Mouse (Mus musculus): ENCODE measurements around the gene Best2. TPM values are rescaled to one million over a fixed set of nuclear protein-coding genes. Genes with fewer than 3 reads are reported as not detected.

Gene Best2
- polyA plus RNA-seq, 2 experiments, result not detected

GRCm38 (mm10) chr8:85029271-85029670, 14.9 kb upstream of the Best2 start:
- Histone ChIP-seq H3K4me3 (ENCODE audit: insufficient read depth in 1 of 2, low read depth in 2 of 2, low read length in 2 of 2) (peak overlapping the region in 1 of 2 experiments; percentile 98; a peak in 2 of 4 replicates), H3K4me2 (ENCODE audit: low read depth) (peak overlapping the region; percentile 97; the same call in 1 of the 2 replicates), H3K9me3 (ENCODE audit: control insufficient read depth, low read length) (no peaks in the 10 kb centered on the region), H3K27me3 (ENCODE audit: control insufficient read depth, insufficient read depth, low read length) (no peaks in the 10 kb centered on the region), H3K4me1 (replicated peaks; ENCODE audit: control insufficient read depth in 2 of 2, insufficient read depth in 2 of 2, low read length in 1 of 2) (peaks cover 23 to 25% of the 10 kb centered on the region in 2 experiments), H3K9ac (replicated peaks) (no peak overlapping the region), H3K27ac (no peak overlapping the region), H3K36me3 (replicated peaks; ENCODE audit: control insufficient read depth, insufficient read depth, low read depth) (peaks cover 37% of the 10 kb centered on the region)
- WGBS (ENCODE audit: insufficient replicate concordance), result 76% methylated on average over 14 of the region's 14 CpGs
- ATAC-seq (ENCODE audit: insufficient read depth), result no peak
- no peak for TF ChIP-seq CTCF (IDR thresholded peaks at IDR 0.05; ENCODE audit: low read depth)
- no peak for TF ChIP-seq EP300 (IDR thresholded peaks at IDR 0.05; ENCODE audit: low read depth)
- no peak for DNase-seq (ENCODE audit: low read depth in 3 of 3, low spot score in 3 of 3)

- no peak for TF ChIP-seq EP300 (IDR thresholded peaks at IDR 0.05; ENCODE audit: low read depth)
- no peak; the same call in 1 of the 2 replicates for TF ChIP-seq CTCF (IDR thresholded peaks at IDR 0.05; ENCODE audit: low read depth)
Measured at GRCm38 (mm10) chr8:85027922-85028321, 13.6 kb upstream of the Best2 start.

GRCm38 (mm10) chr8:85027516-85027855, 13.2 kb upstream of the Best2 start:
- ATAC-seq (ENCODE audit: insufficient read depth) (no peak), DNase-seq (ENCODE audit: low read depth in 3 of 3, low spot score in 3 of 3) (peak in 1 of 3 experiments; percentile 29)
- Histone ChIP-seq H3K4me3 (ENCODE audit: insufficient read depth in 1 of 2, low read depth in 2 of 2, low read length in 2 of 2) (peak overlapping the region; percentile 94 to 98), H3K4me2 (ENCODE audit: low read depth) (peak overlapping the region; percentile 97), H3K36me3 (replicated peaks; ENCODE audit: control insufficient read depth, insufficient read depth, low read depth) (peaks cover 32% of the 10 kb centered on the region), H3K9ac (replicated peaks) (peak overlapping the region; percentile 99), H3K4me1 (replicated peaks; ENCODE audit: control insufficient read depth in 2 of 2, insufficient read depth in 2 of 2, low read length in 1 of 2) (peaks cover 24 to 28% of the 10 kb centered on the region in 2 experiments), H3K27ac (peak overlapping the region; percentile 91), H3K9me3 (ENCODE audit: control insufficient read depth, low read length) (no peaks in the 10 kb centered on the region), H3K27me3 (ENCODE audit: control insufficient read depth, insufficient read depth, low read length) (no peaks in the 10 kb centered on the region)
- TF ChIP-seq EP300 (IDR thresholded peaks at IDR 0.05; ENCODE audit: low read depth) (no peak), CTCF (IDR thresholded peaks at IDR 0.05; ENCODE audit: low read depth) (no peak)
- 1% methylated on average over 13 of the region's 13 CpGs for WGBS (ENCODE audit: insufficient replicate concordance)

More at GRCm38 (mm10) chr8:85027922-85028321, 13.6 kb upstream of the Best2 start:
- ATAC-seq (ENCODE audit: insufficient read depth), result no peak
- H3K4me1 ChIP-seq (replicated peaks; ENCODE audit: control insufficient read depth in 2 of 2, insufficient read depth in 2 of 2, low read length in 1 of 2), result peaks cover 24 to 28% of the 10 kb centered on the region in 2 experiments
- H3K27me3 ChIP-seq (ENCODE audit: control insufficient read depth, insufficient read depth, low read length), result no peaks in the 10 kb centered on the region
- peaks cover 37% of the 10 kb centered on the region for H3K36me3 ChIP-seq (replicated peaks; ENCODE audit: control insufficient read depth, insufficient read depth, low read depth)
- DNase-seq (ENCODE audit: low read depth in 3 of 3, low spot score in 3 of 3), result peak in 1 of 3 experiments; percentile 16
- 23% methylated on average over 2 of the region's 2 CpGs for WGBS (ENCODE audit: insufficient replicate concordance)
- peak overlapping the region; percentile 91; the same call in 1 of the 2 replicates for H3K27ac ChIP-seq
- H3K9me3 ChIP-seq (ENCODE audit: control insufficient read depth, low read length), result no peaks in the 10 kb centered on the region
- peak overlapping the region; percentile 99 for H3K9ac ChIP-seq (replicated peaks)
- peak overlapping the region; percentile 97 for H3K4me2 ChIP-seq (ENCODE audit: low read depth)
- peak overlapping the region; percentile 94 to 98 for H3K4me3 ChIP-seq (ENCODE audit: insufficient read depth in 1 of 2, low read depth in 2 of 2, low read length in 2 of 2)

GRCm38 (mm10) chr8:85026670-85027515, 12.6 kb upstream of the Best2 start, which contains the start of gene Trir:
Trir (plus strand) TSS chr8:85026823.
- DNase-seq (ENCODE audit: low read depth in 3 of 3, low spot score in 3 of 3) (peak; percentile 97 to 98 (median 98)), ATAC-seq (ENCODE audit: insufficient read depth) (peak; percentile 81)
- no peaks in the 10 kb centered on the region for H3K27me3 ChIP-seq (ENCODE audit: control insufficient read depth, insufficient read depth, low read length)
- H3K4me3 ChIP-seq (ENCODE audit: insufficient read depth in 1 of 2, low read depth in 2 of 2, low read length in 2 of 2), result peak within 1 kb of the TSS; percentile 94 to 98
- H3K36me3 ChIP-seq (replicated peaks; ENCODE audit: control insufficient read depth, insufficient read depth, low read depth), result peaks cover 29% of the 10 kb centered on the region
- peak within 1 kb of the TSS; percentile 97 for H3K4me2 ChIP-seq (ENCODE audit: low read depth)
- H3K4me1 ChIP-seq (replicated peaks; ENCODE audit: control insufficient read depth in 2 of 2, insufficient read depth in 2 of 2, low read length in 1 of 2), result peaks cover 24 to 28% of the 10 kb centered on the region in 2 experiments
- H3K9ac ChIP-seq (replicated peaks), result peak within 1 kb of the TSS; percentile 99
- H3K9me3 ChIP-seq (ENCODE audit: control insufficient read depth, low read length), result no peaks in the 10 kb centered on the region
- peak within 1 kb of the TSS; percentile 91 for H3K27ac ChIP-seq
- 1% methylated on average over 75 of the region's 75 CpGs for WGBS (ENCODE audit: insufficient replicate concordance)
- no peak for TF ChIP-seq EP300 (IDR thresholded peaks at IDR 0.05; ENCODE audit: low read depth)
- TF ChIP-seq CTCF (IDR thresholded peaks at IDR 0.05; ENCODE audit: low read depth), result peak; percentile 49

All from liver, embryonic 14.5 days (tissue).